Mouse (Mus musculus) ES-E14 (cell line): Measurements from ENCODE around the gene Fhad1. TPM values are rescaled to one million over a fixed set of nuclear protein-coding genes. Genes with fewer than 3 reads are reported as not detected.

Source experiments
- DNase-seq: peaks from one replicate; pipeline ENCODE4 v3.0.0-alpha.2; 2013; ENCODE audit warnings: low read depth, low spot score
- H3K27ac ChIP-seq: 2 replicates; pipeline ENCODE4 v1.5.1; 2012; ENCODE audit warnings: low read depth, mild to moderate bottlenecking, low read length, moderate library complexity, mixed read lengths; ENCODE audit not compliant: poor library complexity, insufficient read depth, severe bottlenecking
- H3K36me3 ChIP-seq: 2 replicates; pipeline ENCODE4 v1.6.1; 2012; ENCODE audit warnings: mild to moderate bottlenecking, low read length, moderate library complexity, mixed read lengths; ENCODE audit not compliant: control insufficient read depth, poor library complexity, insufficient read depth, severe bottlenecking
- H3K4me1 ChIP-seq, 2 experiments: fragments of 150-350 bp in 1 of 2; sonication (generic) in 1 of 2; 2 replicates each; pipeline ENCODE4 v1.6.1; 2012; ENCODE audit warnings: low read length in 2 of 2, mild to moderate bottlenecking in 1 of 2, mixed read lengths in 1 of 2; ENCODE audit not compliant: control insufficient read depth in 2 of 2, insufficient read depth in 2 of 2, poor library complexity in 1 of 2
- H3K4me3 ChIP-seq, 2 experiments: fragments of 150-350 bp in 1 of 2; sonication (generic) in 1 of 2; 2 replicates each; pipeline ENCODE4 v1.5.1; 2012; ENCODE audit warnings: low read length in 2 of 2, low read depth in 1 of 2, mild to moderate bottlenecking in 1 of 2, mixed read lengths in 1 of 2; ENCODE audit not compliant: insufficient read depth in 1 of 2, poor library complexity in 1 of 2, severe bottlenecking in 1 of 2
- H3K9ac ChIP-seq: 2 replicates; pipeline ENCODE4 v1.6.1; 2012; ENCODE audit warnings: low read depth, mild to moderate bottlenecking, low read length, mixed read lengths; ENCODE audit not compliant: poor library complexity, insufficient read depth, severe bottlenecking
- H3K9me3 ChIP-seq: fragments of 150-350 bp; sonication (generic); 2 replicates; pipeline ENCODE4 v1.6.1; 2012; ENCODE audit warnings: low read depth, mild to moderate bottlenecking, low read length; ENCODE audit not compliant: control insufficient read depth, insufficient read depth
- CHD2 ChIP-seq: IDR thresholded peaks from 2 replicates; pipeline ENCODE4 v1.6.1; 2014; ENCODE audit warnings: mild to moderate bottlenecking, low read depth, low read length, inconsistent platforms
- HCFC1 ChIP-seq: IDR thresholded peaks from 2 replicates; pipeline ENCODE4 v1.6.1; 2012; ENCODE audit warnings: low read length, inconsistent platforms, borderline replicate concordance; ENCODE audit not compliant: insufficient read depth
- MAFK ChIP-seq: IDR thresholded peaks from 2 replicates; pipeline ENCODE4 v1.6.1; 2014; ENCODE audit warnings: mild to moderate bottlenecking, low read depth, low read length, inconsistent platforms; ENCODE audit not compliant: insufficient read depth
- ZC3H11A ChIP-seq: IDR thresholded peaks from 2 replicates; pipeline ENCODE4 v1.6.1; 2012; ENCODE audit warnings: low read depth, mild to moderate bottlenecking, inconsistent platforms, low read length, borderline replicate concordance
- ZNF384 ChIP-seq: IDR thresholded peaks from 2 replicates; pipeline ENCODE4 v1.6.1; 2012; ENCODE audit warnings: low read depth, low read length, inconsistent platforms
- in situ Hi-C, 2 experiments: fragments of 600-800 bp; cut with MboI; formaldehyde crosslinking; loops; one replicate each; pipeline ENCODE4 v1.15.1; 2025; ENCODE audit warnings: low sequenced_read_pairs in 2 of 2, inconsistent platforms in 1 of 2; ENCODE audit not compliant: unreplicated experiment in 2 of 2
- total RNA-seq: library from RNA; depleted of rRNA; stranded (reverse); fragments of 300-350 nt; gene quantifications from 2 replicates; pipeline ENCODE4 v1.2.3, GENCODE M21; 2012

Fhad1 gene
- total RNA-seq, 1 experiment, result 0.49 TPM

GRCm38 (mm10) chr4:141875481-141876108 lies 139.3 kb downstream of the Fhad1 start:
- no peak overlapping the region; the same call in 1 of the 2 replicates for H3K9ac ChIP-seq
- DNase-seq, result no peak
- in situ Hi-C loops, result no loop called here
- no peak overlapping the region for H3K27ac ChIP-seq
- peak; percentile 70 for TF ChIP-seq MAFK
- TF ChIP-seq CHD2, result no peak
- TF ChIP-seq ZNF384, result no peak
- TF ChIP-seq ZC3H11A, result no peak
- TF ChIP-seq HCFC1, result no peak
- H3K4me1 ChIP-seq, result peaks cover 5 to 14% of the 10 kb centered on the region in 2 experiments; a peak in 2 of 4 replicates
- H3K4me3 ChIP-seq, result peak overlapping the region; percentile 75 to 95
- no peaks in the 10 kb centered on the region for H3K36me3 ChIP-seq
- H3K9me3 ChIP-seq, result no peaks in the 10 kb centered on the region

- peak within 1 kb of the TSS; percentile 75 to 95 for H3K4me3 ChIP-seq
- no peaks in the 10 kb centered on the region for H3K36me3 ChIP-seq
- no peaks in the 10 kb centered on the region for H3K9me3 ChIP-seq
- H3K9ac ChIP-seq, result peak within 1 kb of the TSS; percentile 81
- TF ChIP-seq MAFK, result no peak
- TF ChIP-seq HCFC1, result no peak
- no peak for TF ChIP-seq CHD2
- H3K27ac ChIP-seq, result no peak within 1 kb of the TSS
- DNase-seq, result peak; percentile 82
- peaks cover 1 to 14% of the 10 kb centered on the region in 2 experiments; a peak in 1 of 4 replicates for H3K4me1 ChIP-seq
- in situ Hi-C loops, result no loop called here
Measured at GRCm38 (mm10) chr4:141874601-141875460, 140.1 kb downstream of the Fhad1 start, which contains the start of gene Efhd2. Gene Efhd2 (minus strand): TSS chr4:141874920.

DNA sequence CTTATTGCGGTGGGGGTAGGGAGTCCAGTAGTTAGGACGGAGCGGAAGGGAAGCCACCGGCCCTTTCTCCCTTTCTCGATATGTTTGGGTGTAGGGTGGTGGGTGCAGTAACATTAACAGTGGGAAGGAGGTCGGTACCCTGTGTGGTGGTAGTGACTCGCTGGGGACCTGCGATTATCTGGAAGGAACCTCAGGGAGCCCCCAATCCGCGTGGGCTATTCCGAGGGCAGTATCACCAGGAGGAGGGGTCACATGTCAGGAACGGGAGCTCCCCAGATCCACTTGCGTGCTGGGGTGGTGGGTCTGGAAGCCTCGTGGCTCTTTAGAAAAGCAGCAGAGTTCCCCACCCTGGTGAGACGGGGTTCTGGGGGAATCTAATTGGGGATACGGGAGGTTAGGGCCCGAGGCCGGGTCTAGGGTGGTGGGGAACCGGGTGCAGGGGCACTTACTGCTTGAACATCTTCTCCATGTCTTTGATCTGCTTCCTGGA lies 140.7 kb downstream of the Fhad1 start:
- in situ Hi-C loops, result no loop called here
- peaks cover 1 to 16% of the 10 kb centered on the region in 2 experiments; a peak in 1 of 4 replicates for H3K4me1 ChIP-seq
- H3K27ac ChIP-seq, result no peak overlapping the region
- DNase-seq, result no peak
- no peaks in the 10 kb centered on the region for H3K36me3 ChIP-seq
- H3K9me3 ChIP-seq, result no peaks in the 10 kb centered on the region
- TF ChIP-seq MAFK (no peak), HCFC1 (no peak), CHD2 (no peak), ZC3H11A (no peak), ZNF384 (no peak)
- peak overlapping the region; percentile 81 for H3K9ac ChIP-seq
- peak overlapping the region; percentile 75 to 95 for H3K4me3 ChIP-seq

DNA sequence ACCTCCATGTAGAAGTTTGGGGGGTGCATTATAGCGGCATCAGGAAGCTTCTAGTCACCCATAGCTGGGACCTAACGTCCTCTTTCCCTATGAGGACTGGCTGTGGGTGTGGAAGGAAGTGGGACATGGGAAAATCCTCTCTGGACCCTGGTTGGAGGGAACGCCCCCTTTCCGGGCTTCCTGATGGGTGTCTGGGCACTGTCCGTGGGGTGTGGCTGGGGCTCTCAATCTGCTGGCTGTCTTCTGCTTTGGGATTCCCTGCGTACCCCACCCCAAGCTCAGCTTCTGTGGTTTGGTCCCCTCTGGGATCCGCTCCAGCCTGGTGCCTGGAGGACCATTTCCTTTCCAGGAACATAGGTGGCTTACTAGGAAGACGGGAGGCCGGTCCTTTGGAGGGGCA lies 141.9 kb downstream of the Fhad1 start:
- Histone ChIP-seq H3K4me1 (peaks cover 2 to 16% of the 10 kb centered on the region in 2 experiments; a peak in 1 of 4 replicates), H3K9ac (no peak overlapping the region), H3K4me3 (no peak overlapping the region), H3K27ac (no peak overlapping the region), H3K9me3 (no peaks in the 10 kb centered on the region), H3K36me3 (no peaks in the 10 kb centered on the region)
- DNase-seq, result no peak
- TF ChIP-seq MAFK (no peak), ZC3H11A (no peak)
- in situ Hi-C loops, result no loop called here
